Mouse (Mus musculus) macrophage (primary cell): ENCODE results near the gene Arhgap18. TPM values are rescaled to one million over a fixed set of nuclear protein-coding genes. Genes with fewer than 3 reads are reported as not detected.

Source experiments
- H3K27ac ChIP-seq: fragments of 350-480 bp; formaldehyde crosslinking; 2 replicates; pipeline ENCODE4 v1.9.0; 2021
- H3K36me3 ChIP-seq: fragments of 350-480 bp; formaldehyde crosslinking; 2 replicates; pipeline ENCODE4 v1.9.0; 2021; ENCODE audit errors: inconsistent target
- H3K4me3 ChIP-seq: fragments of 350-480 bp; formaldehyde crosslinking; 2 replicates; pipeline ENCODE4 v1.9.0; 2021; ENCODE audit errors: inconsistent target
- H3K79me2 ChIP-seq: fragments of 350-480 bp; formaldehyde crosslinking; 2 replicates; pipeline ENCODE4 v1.9.0; 2021; ENCODE audit errors: inconsistent target
- WGBS: methylation state at CpG from one replicate; pipeline ENCODE4 v1.1.7; 2026; ENCODE audit warnings: inconsistent platforms; ENCODE audit not compliant: missing documents; 5-methylcytosine and 5-hydroxymethylcytosine counted together
- polyA plus RNA-seq: library from polyadenylated mRNA; stranded (reverse); fragments of 250-400 nt; gene quantifications from 3 replicates; pipeline ENCODE4 v1.2.4, GENCODE M21; 2018; ENCODE audit warnings: inconsistent platforms

Gene Arhgap18
- polyA plus RNA-seq, 1 experiment from 2014 or later, result 214 TPM

DNA sequence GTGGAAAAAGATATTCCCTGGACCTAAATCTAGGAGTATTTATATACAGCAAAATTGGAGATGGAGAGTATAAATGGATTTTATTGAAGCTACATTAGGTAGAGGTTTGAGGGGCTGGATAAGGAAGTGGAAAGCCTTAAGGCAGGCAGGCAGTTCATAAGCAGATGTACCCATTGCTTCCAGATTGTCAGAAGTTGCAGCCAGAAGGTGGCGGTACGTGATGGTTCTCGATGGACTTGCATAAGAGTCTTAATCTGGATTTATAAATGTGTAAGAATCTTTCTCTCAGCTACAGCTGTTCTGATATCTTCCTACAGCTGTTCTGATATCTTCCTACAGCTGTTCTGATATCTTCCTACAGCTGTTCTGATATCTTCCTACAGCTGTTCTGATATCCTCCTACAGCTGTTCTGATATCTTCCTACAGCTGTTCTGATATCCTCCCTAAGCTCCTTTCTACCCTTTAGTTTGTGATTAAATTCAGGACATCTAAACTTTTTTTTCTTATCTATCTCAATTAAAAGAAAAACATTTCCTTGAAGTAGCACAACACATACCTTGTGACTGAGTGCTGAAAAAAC is 79.5 kb downstream of the Arhgap18 start:
- WGBS, result 85% methylated on average over 3 of the region's 3 CpGs
- Histone ChIP-seq H3K79me2 (peaks cover 66% of the 10 kb centered on the region), H3K27ac (no peak overlapping the region), H3K36me3 (no peaks in the 10 kb centered on the region), H3K4me3 (no peak overlapping the region)

- no peaks in the 10 kb centered on the region for H3K36me3 ChIP-seq
- H3K27ac ChIP-seq, result no peak overlapping the region
- peaks cover 71% of the 10 kb centered on the region for H3K79me2 ChIP-seq
- H3K4me3 ChIP-seq, result no peak overlapping the region
- 69% methylated on average over 3 of the region's 3 CpGs for WGBS
Observed at GRCm38 (mm10) chr10:26833393-26833792, 80.2 kb downstream of the Arhgap18 start.

DNA sequence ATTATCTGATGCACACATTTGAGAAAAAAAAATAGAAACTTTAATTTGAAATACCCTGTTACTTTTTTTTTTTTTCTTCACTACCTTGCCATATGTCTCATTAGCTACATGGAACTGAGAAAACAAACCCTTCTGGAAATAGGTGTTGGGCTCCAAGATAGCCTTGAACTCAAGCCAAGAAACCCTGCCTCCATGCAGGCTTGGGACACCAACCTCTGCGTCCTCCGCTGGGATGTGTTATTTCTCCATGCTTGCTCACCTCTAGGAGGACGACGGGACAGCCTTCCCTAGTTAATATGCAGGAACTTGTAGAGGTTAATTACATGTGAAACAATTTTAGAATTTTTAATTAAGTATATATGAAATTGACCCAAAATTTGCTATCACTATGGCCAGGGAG is 96.1 kb downstream of the Arhgap18 start:
- H3K79me2 ChIP-seq, result peaks cover 1% of the 10 kb centered on the region; the same call in 1 of the 2 replicates
- 94% methylated on average over 4 of the region's 4 CpGs for WGBS
- H3K36me3 ChIP-seq, result peaks cover 52% of the 10 kb centered on the region
- no peak overlapping the region for H3K27ac ChIP-seq
- H3K4me3 ChIP-seq, result no peak overlapping the region

GRCm38 (mm10) chr10:26849854-26850253 is 96.6 kb downstream of the Arhgap18 start:
- Histone ChIP-seq H3K36me3 (peaks cover 53% of the 10 kb centered on the region), H3K79me2 (no peaks in the 10 kb centered on the region), H3K27ac (no peak overlapping the region), H3K4me3 (no peak overlapping the region)
- 87% methylated on average over 6 of the region's 6 CpGs for WGBS

DNA sequence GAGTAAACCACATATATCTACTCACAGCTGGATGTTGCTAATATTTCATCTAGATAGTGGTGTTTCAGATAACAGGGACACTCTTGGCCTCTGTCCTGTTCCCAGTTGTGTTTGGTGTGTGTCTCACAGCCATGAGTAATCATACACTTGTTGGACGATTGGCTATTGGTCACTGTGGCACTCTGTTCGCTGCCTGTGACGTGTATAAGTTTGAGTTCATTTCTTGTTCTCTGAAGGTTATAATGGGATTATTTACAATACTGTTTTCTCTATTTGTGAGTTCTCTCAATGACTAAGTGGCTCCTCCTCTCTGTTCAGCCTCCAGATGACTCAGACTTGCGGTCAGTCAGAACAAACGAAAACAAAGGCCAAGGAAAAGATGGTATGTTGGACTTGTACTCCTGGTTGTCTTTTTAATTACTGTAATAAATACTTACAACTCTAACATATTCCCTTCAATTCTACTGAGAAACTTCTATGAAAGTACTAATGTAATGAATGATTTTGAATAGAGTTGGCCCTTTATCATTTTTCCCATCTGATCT is 101.4 kb downstream of the Arhgap18 start:
- peaks cover 50% of the 10 kb centered on the region; the same call in 1 of the 2 replicates for H3K36me3 ChIP-seq
- WGBS, result 88% methylated on average over 5 of the region's 5 CpGs

DNA sequence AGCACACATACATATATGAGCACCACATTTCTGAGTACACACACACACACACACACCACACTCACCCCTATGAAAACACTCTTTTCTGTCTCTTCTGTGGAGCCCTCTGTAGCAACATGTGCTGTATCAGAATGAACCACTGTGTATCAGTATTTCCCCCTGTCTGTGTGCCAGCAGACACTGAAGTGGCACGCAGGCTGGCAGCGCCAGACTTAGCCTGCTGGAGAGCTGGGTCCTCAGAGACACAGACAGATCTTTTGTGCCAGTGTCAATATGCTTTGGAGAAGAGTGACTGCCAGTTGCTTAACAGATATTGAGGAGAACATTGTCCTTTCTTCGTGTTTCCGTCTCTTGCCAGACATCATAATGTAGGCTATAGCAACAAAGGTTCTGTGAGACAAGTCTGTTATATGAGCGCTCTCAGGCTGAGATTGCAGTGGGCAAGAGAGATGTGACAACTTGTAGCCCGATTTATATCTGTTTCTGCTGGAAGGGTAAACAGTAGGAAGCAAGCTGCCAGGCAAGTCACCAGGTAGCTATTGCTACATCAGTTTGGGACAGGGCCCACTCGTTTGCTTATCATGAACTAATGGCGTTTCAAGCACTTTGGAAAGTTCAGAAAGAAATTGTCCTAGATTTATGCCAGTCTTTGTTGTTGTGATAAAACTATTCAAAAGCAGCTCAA is 102.8 kb downstream of the Arhgap18 start:
- peaks cover 51% of the 10 kb centered on the region; the same call in 1 of the 2 replicates for H3K36me3 ChIP-seq
- H3K4me3 ChIP-seq, result no peak overlapping the region
- no peaks in the 10 kb centered on the region for H3K79me2 ChIP-seq
- no peak overlapping the region for H3K27ac ChIP-seq
- 88% methylated on average over 8 of the region's 8 CpGs for WGBS

More for the DNA sequence above, 101.4 kb downstream of the Arhgap18 start:
- Histone ChIP-seq H3K27ac (no peak overlapping the region), H3K79me2 (no peaks in the 10 kb centered on the region), H3K4me3 (no peak overlapping the region)

DNA sequence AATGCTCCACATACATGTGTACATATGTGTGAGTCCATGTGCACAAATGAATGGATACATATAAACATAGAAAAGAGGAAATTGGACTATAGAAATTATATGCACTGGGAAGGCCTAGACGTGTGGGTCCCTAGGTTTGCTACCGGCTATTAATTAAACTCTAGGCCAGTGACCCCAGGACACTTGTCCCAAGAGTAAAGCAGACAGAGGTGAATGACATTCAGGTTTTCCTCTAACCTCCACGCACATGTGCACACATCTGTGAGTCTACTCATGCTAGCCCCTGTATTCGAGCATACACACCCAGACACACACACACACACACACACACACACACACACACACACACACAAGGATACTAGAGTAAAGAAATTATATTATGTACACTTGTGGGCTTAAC is 104.4 kb downstream of the Arhgap18 start:
- Histone ChIP-seq H3K27ac (no peak overlapping the region), H3K79me2 (no peaks in the 10 kb centered on the region), H3K36me3 (peaks cover 52% of the 10 kb centered on the region), H3K4me3 (no peak overlapping the region)
- WGBS, result 93% methylated on average over 4 of the region's 4 CpGs

GRCm38 (mm10) chr10:26858537-26858936 is 105.3 kb downstream of the Arhgap18 start:
- 99% methylated on average over 4 of the region's 4 CpGs for WGBS
- H3K79me2 ChIP-seq, result no peaks in the 10 kb centered on the region
- no peak overlapping the region for H3K4me3 ChIP-seq
- peaks cover 46% of the 10 kb centered on the region for H3K36me3 ChIP-seq
- H3K27ac ChIP-seq, result no peak overlapping the region

DNA sequence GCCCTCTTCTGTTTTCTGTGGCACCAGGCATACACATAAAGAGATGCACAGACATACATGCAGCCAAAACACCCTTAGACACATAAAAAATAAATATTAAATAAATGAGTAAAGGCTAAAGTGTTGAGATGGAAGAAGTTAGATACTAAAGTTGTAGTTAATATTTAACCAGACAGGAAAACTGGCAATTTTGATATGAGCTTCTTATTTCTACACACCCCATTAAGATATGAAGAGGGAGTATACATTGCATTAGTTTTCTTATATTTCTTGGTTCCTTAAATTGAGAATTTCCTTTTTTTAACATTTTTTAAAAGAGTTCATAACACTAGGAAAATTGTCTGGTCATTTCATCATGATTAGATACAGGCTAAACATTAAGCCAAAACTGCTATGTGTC is 108.0 kb downstream of the Arhgap18 start:
- Histone ChIP-seq H3K79me2 (no peaks in the 10 kb centered on the region), H3K4me3 (no peak overlapping the region), H3K36me3 (peaks cover 30% of the 10 kb centered on the region), H3K27ac (no peak overlapping the region)

DNA sequence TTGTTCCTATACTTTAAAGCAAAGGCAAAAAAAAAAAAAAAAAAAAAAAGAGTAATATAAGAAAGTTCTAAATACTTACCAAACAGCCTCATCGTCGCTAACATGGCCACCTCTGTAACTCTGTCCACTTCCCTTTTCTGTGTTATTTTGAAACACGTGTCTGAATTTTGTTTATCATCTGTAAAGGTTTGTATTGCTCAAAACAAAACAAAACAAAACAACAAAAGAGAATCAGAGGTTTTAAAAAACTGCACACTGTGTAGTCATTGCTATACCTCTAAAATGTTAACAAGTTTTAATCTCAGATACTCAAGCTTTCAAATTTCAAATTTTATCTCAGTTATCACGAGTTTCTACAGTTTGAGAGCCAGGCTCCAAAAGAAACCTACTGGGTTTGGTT is 109.0 kb downstream of the Arhgap18 start:
- Histone ChIP-seq H3K4me3 (no peak overlapping the region), H3K27ac (no peak overlapping the region), H3K36me3 (peaks cover 24% of the 10 kb centered on the region), H3K79me2 (no peaks in the 10 kb centered on the region)
- 72% methylated on average over 4 of the region's 4 CpGs for WGBS

GRCm38 (mm10) chr10:26863982-26864381 is 110.8 kb downstream of the Arhgap18 start:
- WGBS, result 94% methylated on average over 1 of the region's 1 CpGs
- Histone ChIP-seq H3K79me2 (no peaks in the 10 kb centered on the region), H3K27ac (no peak overlapping the region), H3K36me3 (peaks cover 24% of the 10 kb centered on the region), H3K4me3 (no peak overlapping the region)

GRCm38 (mm10) chr10:26870802-26871201 is 117.6 kb downstream of the Arhgap18 start:
- WGBS, result 94% methylated on average over 2 of the region's 2 CpGs
- no peak overlapping the region for H3K4me3 ChIP-seq
- no peak overlapping the region for H3K27ac ChIP-seq
- H3K36me3 ChIP-seq, result peaks cover 42% of the 10 kb centered on the region
- no peaks in the 10 kb centered on the region for H3K79me2 ChIP-seq

DNA sequence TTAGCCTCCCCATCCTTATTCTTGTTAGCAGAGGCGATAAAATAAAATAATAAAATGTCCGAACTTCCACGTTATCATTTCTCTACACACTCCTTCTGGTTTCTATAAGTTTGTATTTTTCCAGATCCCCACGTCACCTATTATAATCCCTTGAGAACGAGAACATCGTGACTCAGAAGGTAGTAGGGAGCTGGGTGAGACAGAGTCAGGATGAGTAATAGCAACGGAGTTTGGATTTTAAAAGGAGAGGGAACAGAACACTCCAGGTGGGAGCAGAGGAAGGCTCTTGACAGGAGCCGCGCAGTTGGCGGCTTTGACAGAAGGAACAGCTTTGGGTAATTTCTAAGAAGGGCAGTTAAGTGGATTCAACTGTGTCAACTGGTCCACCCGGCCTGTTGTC is 124.1 kb downstream of the Arhgap18 start:
- 95% methylated on average over 11 of the region's 11 CpGs for whole genome bisulfite sequencing
- no peak overlapping the region for H3K4me3 ChIP-seq

GRCm38 (mm10) chr10:26878924-26879600 is 125.8 kb downstream of the Arhgap18 start:
- no peak overlapping the region for H3K27ac ChIP-seq
- H3K79me2 ChIP-seq, result no peaks in the 10 kb centered on the region
- peaks cover 73% of the 10 kb centered on the region; the same call in 1 of the 2 replicates for H3K36me3 ChIP-seq
- 98% methylated on average over 9 of the region's 9 CpGs for WGBS
- no peak overlapping the region for H3K4me3 ChIP-seq

More for the DNA sequence above, 124.1 kb downstream of the Arhgap18 start:
- no peak overlapping the region for H3K27ac ChIP-seq
- H3K79me2 ChIP-seq, result no peaks in the 10 kb centered on the region
- peaks cover 72% of the 10 kb centered on the region; the same call in 1 of the 2 replicates for H3K36me3 ChIP-seq

DNA sequence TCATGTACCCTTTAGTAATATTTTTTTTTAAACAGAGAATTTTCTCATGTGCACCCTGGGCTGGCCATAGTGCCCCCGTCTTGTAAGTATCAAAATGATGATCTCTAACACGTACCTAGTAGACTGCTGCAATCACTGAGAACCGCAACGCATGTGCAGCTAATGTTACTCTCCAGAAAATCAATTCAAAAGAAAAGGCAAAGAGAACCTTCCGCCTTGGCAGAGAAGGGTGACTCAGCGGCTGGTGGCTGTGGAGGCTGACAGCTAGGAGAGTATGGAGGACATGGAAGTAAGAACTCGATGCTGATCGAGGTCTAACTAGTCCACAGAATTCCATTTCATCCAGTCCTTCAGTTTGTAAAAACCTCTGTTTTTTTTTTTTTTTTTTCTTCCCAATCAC is 131.7 kb downstream of the Arhgap18 start:
- Histone ChIP-seq H3K27ac (no peak overlapping the region), H3K4me3 (no peak overlapping the region), H3K36me3 (peaks cover 82% of the 10 kb centered on the region), H3K79me2 (no peaks in the 10 kb centered on the region)
- 87% methylated on average over 8 of the region's 8 CpGs for WGBS
